Mouse (Mus musculus): ENCODE measurements around the gene Rpl6. TPM values are rescaled to one million over a fixed set of nuclear protein-coding genes. Genes with fewer than 3 reads are reported as not detected.
A peak's percentile ranks its signal among the peaks of the same experiment; 100 is the strongest.

Rpl6 gene
- polyA plus RNA-seq, 1 experiment = 2,082 TPM

GRCm38 (mm10) chr5:121184375-121184774 is 19.9 kb upstream of the Rpl6 start:
- Histone ChIP-seq H3K4me1 (ENCODE audit: control insufficient read depth, insufficient read depth, low read length) (no peaks in the 10 kb centered on the region), H3K36me3 (ENCODE audit: control insufficient read depth, insufficient read depth, low read length, poor library complexity, severe bottlenecking) (no peaks in the 10 kb centered on the region), H3K27ac (ENCODE audit: insufficient read depth, low read length) (no peak overlapping the region), H3K9ac (ENCODE audit: low read depth, poor library complexity, severe bottlenecking) (no peak overlapping the region), H3K4me3 (ENCODE audit: low read depth, low read length) (no peak overlapping the region), H3K27me3 (ENCODE audit: control insufficient read depth, insufficient read depth, low read length, poor library complexity, severe bottlenecking) (no peaks in the 10 kb centered on the region), H3K9me3 (replicated peaks; ENCODE audit: control insufficient read depth, insufficient read depth, low read length, poor library complexity, severe bottlenecking) (no peaks in the 10 kb centered on the region)
- no peak for TF ChIP-seq EP300 (IDR thresholded peaks at IDR 0.05; ENCODE audit: insufficient read depth, low read depth, low read length)
- TF ChIP-seq POLR2A (IDR thresholded peaks at IDR 0.05; ENCODE audit: insufficient read depth, low read length) = no peak
- TF ChIP-seq CTCF (IDR thresholded peaks at IDR 0.05; ENCODE audit: low read depth, low read length) = no peak

- no peaks in the 10 kb centered on the region for H3K27me3 ChIP-seq (ENCODE audit: control insufficient read depth, insufficient read depth, low read length, poor library complexity, severe bottlenecking)
- H3K9me3 ChIP-seq (replicated peaks; ENCODE audit: control insufficient read depth, insufficient read depth, low read length, poor library complexity, severe bottlenecking) = no peaks in the 10 kb centered on the region
- no peak overlapping the region for H3K4me3 ChIP-seq (ENCODE audit: low read depth, low read length)
- no peak for TF ChIP-seq CTCF (IDR thresholded peaks at IDR 0.05; ENCODE audit: low read depth, low read length)
- no peak for TF ChIP-seq POLR2A (IDR thresholded peaks at IDR 0.05; ENCODE audit: insufficient read depth, low read length)
- TF ChIP-seq EP300 (IDR thresholded peaks at IDR 0.05; ENCODE audit: insufficient read depth, low read depth, low read length) = no peak
- H3K36me3 ChIP-seq (ENCODE audit: control insufficient read depth, insufficient read depth, low read length, poor library complexity, severe bottlenecking) = no peaks in the 10 kb centered on the region
- no peak overlapping the region for H3K27ac ChIP-seq (ENCODE audit: insufficient read depth, low read length)
- H3K4me1 ChIP-seq (ENCODE audit: control insufficient read depth, insufficient read depth, low read length) = no peaks in the 10 kb centered on the region
- no peak overlapping the region for H3K9ac ChIP-seq (ENCODE audit: low read depth, poor library complexity, severe bottlenecking)
Measured at GRCm38 (mm10) chr5:121184945-121185551, 19.2 kb upstream of the Rpl6 start.

GRCm38 (mm10) chr5:121187580-121188001 is 16.7 kb upstream of the Rpl6 start:
- Histone ChIP-seq H3K27me3 (ENCODE audit: control insufficient read depth, insufficient read depth, low read length, poor library complexity, severe bottlenecking) (no peaks in the 10 kb centered on the region), H3K9me3 (replicated peaks; ENCODE audit: control insufficient read depth, insufficient read depth, low read length, poor library complexity, severe bottlenecking) (no peaks in the 10 kb centered on the region), H3K9ac (ENCODE audit: low read depth, poor library complexity, severe bottlenecking) (no peak overlapping the region), H3K4me3 (ENCODE audit: low read depth, low read length) (no peak overlapping the region), H3K36me3 (ENCODE audit: control insufficient read depth, insufficient read depth, low read length, poor library complexity, severe bottlenecking) (no peaks in the 10 kb centered on the region), H3K27ac (ENCODE audit: insufficient read depth, low read length) (no peak overlapping the region), H3K4me1 (ENCODE audit: control insufficient read depth, insufficient read depth, low read length) (no peaks in the 10 kb centered on the region)
- no peak for TF ChIP-seq EP300 (IDR thresholded peaks at IDR 0.05; ENCODE audit: insufficient read depth, low read depth, low read length)
- TF ChIP-seq POLR2A (IDR thresholded peaks at IDR 0.05; ENCODE audit: insufficient read depth, low read length) = no peak
- no peak for TF ChIP-seq CTCF (IDR thresholded peaks at IDR 0.05; ENCODE audit: low read depth, low read length)

- Histone ChIP-seq H3K36me3 (ENCODE audit: control insufficient read depth, insufficient read depth, low read length, poor library complexity, severe bottlenecking) (no peaks in the 10 kb centered on the region), H3K27me3 (ENCODE audit: control insufficient read depth, insufficient read depth, low read length, poor library complexity, severe bottlenecking) (no peaks in the 10 kb centered on the region), H3K9me3 (replicated peaks; ENCODE audit: control insufficient read depth, insufficient read depth, low read length, poor library complexity, severe bottlenecking) (no peaks in the 10 kb centered on the region), H3K9ac (ENCODE audit: low read depth, poor library complexity, severe bottlenecking) (no peak overlapping the region), H3K4me1 (ENCODE audit: control insufficient read depth, insufficient read depth, low read length) (no peaks in the 10 kb centered on the region), H3K4me3 (ENCODE audit: low read depth, low read length) (no peak overlapping the region), H3K27ac (ENCODE audit: insufficient read depth, low read length) (no peak overlapping the region)
- TF ChIP-seq POLR2A (IDR thresholded peaks at IDR 0.05; ENCODE audit: insufficient read depth, low read length) = no peak
- no peak for TF ChIP-seq CTCF (IDR thresholded peaks at IDR 0.05; ENCODE audit: low read depth, low read length)
- no peak for TF ChIP-seq EP300 (IDR thresholded peaks at IDR 0.05; ENCODE audit: insufficient read depth, low read depth, low read length)
Measured at GRCm38 (mm10) chr5:121188265-121188664, 16.0 kb upstream of the Rpl6 start.

GRCm38 (mm10) chr5:121189182-121189581 is 15.1 kb upstream of the Rpl6 start:
- Histone ChIP-seq H3K4me1 (ENCODE audit: control insufficient read depth, insufficient read depth, low read length) (no peaks in the 10 kb centered on the region), H3K27me3 (ENCODE audit: control insufficient read depth, insufficient read depth, low read length, poor library complexity, severe bottlenecking) (no peaks in the 10 kb centered on the region), H3K27ac (ENCODE audit: insufficient read depth, low read length) (no peak overlapping the region), H3K4me3 (ENCODE audit: low read depth, low read length) (no peak overlapping the region), H3K9me3 (replicated peaks; ENCODE audit: control insufficient read depth, insufficient read depth, low read length, poor library complexity, severe bottlenecking) (no peaks in the 10 kb centered on the region), H3K36me3 (ENCODE audit: control insufficient read depth, insufficient read depth, low read length, poor library complexity, severe bottlenecking) (no peaks in the 10 kb centered on the region), H3K9ac (ENCODE audit: low read depth, poor library complexity, severe bottlenecking) (no peak overlapping the region)
- TF ChIP-seq POLR2A (IDR thresholded peaks at IDR 0.05; ENCODE audit: insufficient read depth, low read length) (no peak), CTCF (IDR thresholded peaks at IDR 0.05; ENCODE audit: low read depth, low read length) (no peak), EP300 (IDR thresholded peaks at IDR 0.05; ENCODE audit: insufficient read depth, low read depth, low read length) (no peak)

- Histone ChIP-seq H3K4me3 (ENCODE audit: low read depth, low read length) (peak overlapping the region; percentile 94), H3K27me3 (ENCODE audit: control insufficient read depth, insufficient read depth, low read length, poor library complexity, severe bottlenecking) (no peaks in the 10 kb centered on the region), H3K36me3 (ENCODE audit: control insufficient read depth, insufficient read depth, low read length, poor library complexity, severe bottlenecking) (no peaks in the 10 kb centered on the region), H3K9ac (ENCODE audit: low read depth, poor library complexity, severe bottlenecking) (peak overlapping the region; percentile 97), H3K4me1 (ENCODE audit: control insufficient read depth, insufficient read depth, low read length) (no peaks in the 10 kb centered on the region), H3K27ac (ENCODE audit: insufficient read depth, low read length) (no peak overlapping the region), H3K9me3 (replicated peaks; ENCODE audit: control insufficient read depth, insufficient read depth, low read length, poor library complexity, severe bottlenecking) (no peaks in the 10 kb centered on the region)
- no peak for TF ChIP-seq POLR2A (IDR thresholded peaks at IDR 0.05; ENCODE audit: insufficient read depth, low read length)
- no peak for TF ChIP-seq EP300 (IDR thresholded peaks at IDR 0.05; ENCODE audit: insufficient read depth, low read depth, low read length)
- TF ChIP-seq CTCF (IDR thresholded peaks at IDR 0.05; ENCODE audit: low read depth, low read length) = no peak
Measured at GRCm38 (mm10) chr5:121190210-121190835, 14.0 kb upstream of the Rpl6 start.
